Mouse (Mus musculus) lung, postnatal 0 days (tissue): Measurements from ENCODE around the gene Ppp1r36.

Experiments used
- CTCF ChIP-seq: IDR thresholded peaks from 2 replicates; pipeline ENCODE4 v1.5.1; 2016; ENCODE audit warnings: antibody characterized with exemption, mild to moderate bottlenecking
- EP300 ChIP-seq: IDR thresholded peaks from 2 replicates; pipeline ENCODE4 v1.6.1; 2016; ENCODE audit warnings: antibody characterized with exemption, mild to moderate bottlenecking, control low read depth

DNA sequence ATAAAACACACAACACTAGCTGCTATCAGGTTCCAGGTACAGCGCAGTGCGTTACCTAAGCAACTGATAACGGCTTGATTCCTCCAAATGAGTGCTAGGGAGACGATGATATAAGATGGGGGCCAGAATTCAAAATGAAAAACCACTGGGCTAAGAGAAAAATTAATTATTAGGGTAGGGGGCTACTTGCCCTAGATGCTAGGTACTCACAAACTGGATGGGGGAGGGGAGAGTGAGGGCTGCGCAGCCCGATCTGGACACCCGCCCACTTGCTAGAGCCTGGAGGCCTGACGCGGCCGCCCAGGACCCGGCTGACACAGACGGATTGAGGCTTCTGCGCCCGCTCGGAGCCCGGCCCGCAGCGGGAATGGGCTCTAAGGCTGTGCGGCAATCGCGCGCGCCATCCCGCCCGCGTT lies 48.5 kb upstream of the Ppp1r36 start:
- TF ChIP-seq EP300 (no peak), CTCF (no peak)
